ENCODE assay signal across 30 mouse cellular contexts in genomic region chr2:103941085-103941484, GRCm38 (mm10).
"Had no signal": no experiment of that assay in that cellular context is flagged by ENCODE, and none has a peak within 500 bp of the region (broad histone marks: within the 10 kb centered on the region; RNA-seq: fewer than 3 reads in every experiment).

No protein-coding gene starts in this region.

- H3K27ac ChIP-seq: limb, embryonic 10.5 days; limb, embryonic 12.5 days; limb, embryonic 13.5 days; limb, embryonic 15.5 days; liver, embryonic 12.5 days; liver, embryonic 14.5 days; liver, embryonic 15.5 days; lung, embryonic 15.5 days; macrophage; midbrain, embryonic 10.5 days; midbrain, embryonic 12.5 days; midbrain, embryonic 13.5 days; midbrain, embryonic 15.5 days; neural tube, embryonic 12.5 days had no signal

- H3K4me2 ChIP-seq: limb, embryonic 12.5 days; limb, embryonic 13.5 days; limb, embryonic 15.5 days; liver, embryonic 12.5 days; liver, embryonic 15.5 days; lung, embryonic 14.5 days; lung, embryonic 15.5 days; midbrain, embryonic 11.5 days; midbrain, embryonic 12.5 days; midbrain, embryonic 13.5 days; midbrain, embryonic 15.5 days; neural tube, embryonic 12.5 days had no signal

- DNase-seq: left cerebral cortex, postnatal 4 days; liver; liver, postnatal 0 days; lung, adult 18-20 months; lung, adult 2 months; lung, embryonic 14.5 days; lung, postnatal 10 days; lung, postnatal 14 days; lung, postnatal 36 days; lung, postnatal 4 days; midbrain, embryonic 14.5 days had no signal

- H3K4me3 ChIP-seq: limb, embryonic 10.5 days; limb, embryonic 12.5 days; limb, embryonic 13.5 days; limb, embryonic 15.5 days; liver, embryonic 12.5 days; liver, embryonic 15.5 days; lung, embryonic 15.5 days; megakaryocyte, embryonic 14.5 days; midbrain, embryonic 10.5 days; midbrain, embryonic 12.5 days; midbrain, embryonic 13.5 days; midbrain, embryonic 15.5 days; myocyte; neural tube, embryonic 12.5 days had no signal

- H3K27me3 ChIP-seq: limb, embryonic 15.5 days; liver, embryonic 12.5 days; liver, embryonic 15.5 days; lung, embryonic 15.5 days; megakaryocyte, embryonic 14.5 days; midbrain, embryonic 12.5 days; midbrain, embryonic 13.5 days; midbrain, embryonic 15.5 days; neural tube, embryonic 12.5 days had no signal

- H3K36me3 ChIP-seq: limb, embryonic 10.5 days; limb, embryonic 12.5 days; limb, embryonic 13.5 days; limb, embryonic 15.5 days; liver, embryonic 12.5 days; liver, embryonic 15.5 days; lung, embryonic 15.5 days; midbrain, embryonic 10.5 days; midbrain, embryonic 12.5 days; midbrain, embryonic 13.5 days; midbrain, embryonic 15.5 days; neural tube, embryonic 12.5 days had no signal

- H3K9ac ChIP-seq: limb, embryonic 12.5 days; limb, embryonic 13.5 days; limb, embryonic 15.5 days; liver, embryonic 12.5 days; liver, embryonic 14.5 days; liver, embryonic 15.5 days; liver, postnatal 0 days; lung, embryonic 14.5 days; lung, embryonic 15.5 days; midbrain, embryonic 12.5 days; midbrain, embryonic 13.5 days; midbrain, embryonic 15.5 days; neural tube, embryonic 12.5 days had no signal

- H3K9me3 ChIP-seq: limb, embryonic 10.5 days; limb, embryonic 12.5 days; limb, embryonic 13.5 days; limb, embryonic 15.5 days; liver, embryonic 12.5 days; liver, embryonic 15.5 days; lung, embryonic 15.5 days; megakaryocyte, embryonic 14.5 days; midbrain, embryonic 10.5 days; midbrain, embryonic 12.5 days; midbrain, embryonic 13.5 days; midbrain, embryonic 15.5 days; neural tube, embryonic 12.5 days had no signal

- H3K4me1 ChIP-seq: limb, embryonic 12.5 days; limb, embryonic 13.5 days; limb, embryonic 15.5 days; lung, embryonic 15.5 days; midbrain, embryonic 12.5 days; midbrain, embryonic 15.5 days had no signal

- ATAC-seq: liver, embryonic 12.5 days; liver, postnatal 0 days; lung, postnatal 0 days; midbrain, embryonic 13.5 days; midbrain, embryonic 15.5 days; midbrain, embryonic 16.5 days had no signal
